Mouse (Mus musculus) adrenal gland, adult (tissue): Measurements from ENCODE around the gene Atp5s.

Experiments used
- DNase-seq, 2 experiments: peaks; one replicate each; pipeline ENCODE4 v3.0.0; 2022 to 2023; ENCODE audit warnings: low spot score in 1 of 2; ENCODE audit not compliant: inconsistent age in 2 of 2

Gene Atp5s

GRCm38 (mm10) chr12:69776607-69777340 is 52.0 kb downstream of the Atp5s start:
- DNase-seq, result no peak

DNA sequence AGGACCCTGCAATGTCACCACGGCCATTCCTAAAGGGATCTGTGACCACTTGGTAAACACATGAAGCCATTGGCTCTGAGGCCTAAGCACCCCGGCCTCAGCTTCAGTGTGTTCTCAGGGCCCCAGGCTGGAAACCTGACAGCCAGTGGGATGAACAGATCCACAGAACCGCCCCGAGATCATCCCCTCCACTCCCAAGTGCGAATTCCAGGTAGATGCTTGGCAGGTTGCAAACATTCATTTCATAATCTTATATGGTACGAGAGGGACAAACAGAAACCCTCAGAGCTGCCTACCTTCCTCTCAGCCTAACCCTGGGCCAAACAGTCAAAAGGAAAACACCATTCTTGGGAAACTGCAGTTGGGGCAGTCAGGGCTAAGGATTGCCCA is 52.6 kb downstream of the Atp5s start:
- no peak for DNase-seq

GRCm38 (mm10) chr12:69777957-69778356 is 53.2 kb downstream of the Atp5s start:
- DNase-seq, result no peak

GRCm38 (mm10) chr12:69781480-69781879 is 56.7 kb downstream of the Atp5s start:
- no peak for DNase-seq

DNA sequence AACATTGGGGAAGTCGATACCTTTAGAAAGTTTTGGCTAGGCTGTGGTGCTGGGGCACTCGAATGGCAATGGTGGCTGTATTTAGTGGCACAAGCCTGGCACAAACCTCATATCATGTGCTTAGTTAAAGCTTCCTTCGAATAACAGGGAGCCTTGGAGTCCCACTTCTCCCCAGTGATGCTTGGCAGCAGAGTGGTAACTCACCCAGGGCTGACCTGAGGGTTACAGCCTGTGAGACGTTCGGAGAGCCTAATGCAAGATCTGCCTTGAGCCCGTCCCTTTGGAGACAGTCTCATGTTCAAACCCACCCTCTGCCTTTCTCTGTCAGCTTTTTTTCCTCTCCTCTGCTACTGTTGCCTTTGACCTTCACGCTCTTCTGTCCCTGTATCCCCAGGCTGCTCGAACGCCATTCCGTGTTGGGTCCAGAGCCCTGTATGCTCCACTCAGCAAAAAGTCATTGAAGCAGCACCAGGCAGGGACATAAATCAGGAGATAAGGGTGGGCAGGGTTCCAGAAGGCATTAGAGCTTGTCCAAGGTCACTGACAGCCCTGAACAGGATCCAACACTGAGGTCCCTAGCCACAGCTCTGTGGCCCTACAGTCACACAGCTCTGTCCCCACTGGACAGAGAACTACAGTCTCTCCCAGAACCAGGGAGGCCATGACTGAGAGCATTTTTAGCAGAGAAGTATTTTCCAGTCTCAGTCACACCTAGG is 57.3 kb downstream of the Atp5s start:
- DNase-seq, result peak; percentile 91 to 96

DNA sequence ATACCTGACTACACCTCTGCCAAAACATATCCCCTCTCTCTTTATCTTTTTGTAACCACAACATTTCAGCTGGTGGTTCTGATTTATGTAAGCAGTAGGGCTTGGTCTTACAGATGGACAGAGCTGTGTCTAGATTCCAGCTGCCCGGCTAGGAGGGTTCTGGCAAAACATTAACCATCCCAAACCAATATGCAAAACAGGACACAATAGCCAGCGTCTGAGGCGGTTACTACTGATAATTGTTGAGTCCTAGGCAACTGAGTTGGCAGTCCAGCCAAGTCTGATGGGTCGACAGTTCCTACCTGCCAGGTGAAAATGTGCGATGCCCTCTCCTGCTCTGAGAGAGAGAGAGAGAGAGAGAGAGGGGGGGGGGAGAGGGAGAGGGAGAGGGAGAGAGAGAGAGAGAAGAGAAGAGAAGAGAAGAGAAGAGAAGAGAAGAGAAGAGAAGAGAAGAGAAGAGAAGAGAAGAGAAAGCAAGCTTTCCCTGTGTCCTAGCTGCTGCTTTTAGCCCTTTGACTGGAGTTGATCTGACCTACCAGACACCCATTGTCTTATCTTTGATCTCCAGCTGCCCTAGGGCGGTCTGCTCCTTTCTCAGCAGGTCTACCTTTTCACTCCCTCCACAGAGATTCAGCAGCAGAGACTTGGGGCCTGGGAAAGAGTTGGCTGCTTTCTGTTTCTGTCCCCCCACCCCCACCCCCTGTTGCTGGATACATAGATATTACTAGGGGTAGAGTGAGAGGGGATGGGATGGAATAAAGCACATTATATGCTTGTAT is 58.7 kb downstream of the Atp5s start:
- no peak for DNase-seq

GRCm38 (mm10) chr12:69785471-69785870 is 60.7 kb downstream of the Atp5s start:
- DNase-seq, result no peak

DNA sequence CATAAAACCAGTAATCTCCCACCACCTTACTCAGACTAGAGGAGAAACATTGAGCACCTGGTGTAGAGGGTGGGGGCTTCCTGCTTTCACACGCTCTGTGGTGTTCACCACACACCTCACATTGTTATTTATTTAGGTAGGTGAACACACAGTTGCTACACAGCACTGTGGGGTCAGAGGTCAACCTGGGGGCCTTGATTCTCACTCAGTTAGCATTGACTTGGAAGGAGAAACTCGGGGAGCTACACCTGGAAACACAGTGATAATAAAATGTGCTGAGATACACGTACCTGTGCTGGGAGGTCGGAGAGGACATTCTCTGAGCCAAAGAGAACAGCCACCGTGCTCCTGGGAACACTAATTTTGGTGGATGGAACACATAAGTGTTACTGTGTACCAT is 63.6 kb downstream of the Atp5s start:
- no peak for DNase-seq

GRCm38 (mm10) chr12:69789766-69790529 is 65.2 kb downstream of the Atp5s start:
- peak in 1 of 2 experiments; percentile 20 for DNase-seq

GRCm38 (mm10) chr12:69790530-69791505 is 66.1 kb downstream of the Atp5s start, which contains the start of gene Cdkl1:
Gene Cdkl1, minus strand, starts transcription at chr12:69791267.
- DNase-seq, result peak; percentile 84 to 91
